Mouse (Mus musculus) urinary bladder, postnatal 25 days (tissue): ENCODE measurements around the gene Ankrd63.

Experiments
- DNase-seq: peaks from one replicate; pipeline ENCODE4 v3.0.0; 2022; ENCODE audit warnings: low spot score

Ankrd63 gene

GRCm38 (mm10) chr2:118693370-118693966 lies 10.3 kb downstream of the Ankrd63 start:
- no peak for DNase-seq

DNA sequence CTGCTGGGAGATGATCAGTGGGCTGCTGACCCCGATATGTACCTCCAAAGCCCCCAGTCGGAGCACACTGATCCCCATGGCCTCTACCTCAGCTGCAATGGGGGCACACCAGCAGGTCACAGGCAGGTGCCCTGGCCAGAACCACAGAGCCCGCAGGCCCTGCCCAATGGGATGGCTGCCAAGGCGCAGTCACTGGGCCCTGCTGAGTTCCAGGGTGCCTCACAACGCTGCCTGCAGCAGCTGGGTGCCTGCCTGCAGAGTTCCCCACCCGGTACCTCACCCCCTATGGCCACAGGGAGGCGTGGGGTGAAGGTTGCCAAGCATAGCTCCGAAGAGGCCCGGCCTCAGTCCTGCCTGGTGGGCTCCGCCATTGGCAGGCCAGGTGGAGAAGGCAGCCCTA lies 13.9 kb downstream of the Ankrd63 start:
- DNase-seq: no peak

DNA sequence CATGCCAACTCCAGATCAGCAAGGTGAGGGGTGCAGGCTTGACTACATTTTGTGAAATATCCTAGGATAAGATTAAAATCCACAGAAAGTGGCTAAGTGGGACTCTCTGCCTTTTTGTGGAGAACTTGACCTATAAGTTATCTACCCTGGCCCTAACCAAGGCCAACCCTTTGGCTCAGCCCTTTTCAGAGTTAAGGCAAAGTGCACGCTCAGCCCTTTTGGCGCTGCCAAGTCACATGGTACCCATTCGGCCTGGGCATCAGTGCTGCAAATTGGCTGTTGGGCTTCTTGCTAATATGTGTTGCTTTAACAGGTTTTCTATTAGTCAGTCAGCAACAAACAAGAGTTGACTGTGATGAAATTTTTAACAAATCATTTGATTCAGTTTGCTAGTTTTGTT lies 16.0 kb downstream of the Ankrd63 start:
- DNase-seq: no peak

- DNase-seq: no peak
Measured at GRCm38 (mm10) chr2:118686693-118687092, 17.1 kb downstream of the Ankrd63 start.

- DNase-seq: no peak
Measured at GRCm38 (mm10) chr2:118685088-118685487, 18.7 kb downstream of the Ankrd63 start.

DNA sequence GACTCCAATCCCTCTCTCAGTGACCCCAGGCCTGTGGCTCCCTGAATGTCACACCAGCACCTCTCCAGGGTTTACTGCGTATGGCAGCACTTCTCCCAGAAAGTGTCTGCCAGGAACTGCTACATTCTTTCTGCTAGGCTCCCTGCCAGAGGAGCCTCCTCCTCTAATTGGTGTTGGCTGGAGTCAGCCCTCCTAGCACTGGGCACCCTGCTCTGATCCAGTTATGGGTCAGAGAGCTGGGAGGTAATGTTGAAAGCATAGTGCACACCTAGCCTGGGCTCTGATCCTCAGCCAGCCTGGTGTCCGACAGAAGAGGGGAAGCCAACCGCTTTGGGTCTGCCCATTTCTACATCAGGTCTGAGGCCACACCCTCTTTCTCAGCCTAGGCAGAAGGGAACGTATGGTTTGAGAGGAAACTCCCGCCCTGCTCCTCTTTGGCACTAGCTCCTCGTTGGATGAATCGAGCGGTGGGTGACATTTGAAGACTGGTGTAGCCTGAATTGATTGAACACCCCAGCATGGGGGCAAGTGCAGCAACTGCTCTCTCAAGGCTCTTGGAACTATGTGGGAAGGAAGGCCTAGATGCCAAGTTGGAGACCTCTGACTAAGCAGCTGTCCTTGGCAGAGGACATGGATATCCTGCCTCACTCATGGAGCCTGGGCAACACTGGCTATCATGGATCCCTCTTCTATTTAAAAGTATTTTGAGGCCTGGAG lies 21.1 kb downstream of the Ankrd63 start:
- DNase-seq: no peak

GRCm38 (mm10) chr2:118680926-118681325 lies 22.8 kb downstream of the Ankrd63 start:
- no peak for DNase-seq

- no peak for DNase-seq
Measured at GRCm38 (mm10) chr2:118679577-118679976, 24.2 kb downstream of the Ankrd63 start.

- DNase-seq: no peak
Measured at GRCm38 (mm10) chr2:118677817-118678216, 25.9 kb downstream of the Ankrd63 start.

DNA sequence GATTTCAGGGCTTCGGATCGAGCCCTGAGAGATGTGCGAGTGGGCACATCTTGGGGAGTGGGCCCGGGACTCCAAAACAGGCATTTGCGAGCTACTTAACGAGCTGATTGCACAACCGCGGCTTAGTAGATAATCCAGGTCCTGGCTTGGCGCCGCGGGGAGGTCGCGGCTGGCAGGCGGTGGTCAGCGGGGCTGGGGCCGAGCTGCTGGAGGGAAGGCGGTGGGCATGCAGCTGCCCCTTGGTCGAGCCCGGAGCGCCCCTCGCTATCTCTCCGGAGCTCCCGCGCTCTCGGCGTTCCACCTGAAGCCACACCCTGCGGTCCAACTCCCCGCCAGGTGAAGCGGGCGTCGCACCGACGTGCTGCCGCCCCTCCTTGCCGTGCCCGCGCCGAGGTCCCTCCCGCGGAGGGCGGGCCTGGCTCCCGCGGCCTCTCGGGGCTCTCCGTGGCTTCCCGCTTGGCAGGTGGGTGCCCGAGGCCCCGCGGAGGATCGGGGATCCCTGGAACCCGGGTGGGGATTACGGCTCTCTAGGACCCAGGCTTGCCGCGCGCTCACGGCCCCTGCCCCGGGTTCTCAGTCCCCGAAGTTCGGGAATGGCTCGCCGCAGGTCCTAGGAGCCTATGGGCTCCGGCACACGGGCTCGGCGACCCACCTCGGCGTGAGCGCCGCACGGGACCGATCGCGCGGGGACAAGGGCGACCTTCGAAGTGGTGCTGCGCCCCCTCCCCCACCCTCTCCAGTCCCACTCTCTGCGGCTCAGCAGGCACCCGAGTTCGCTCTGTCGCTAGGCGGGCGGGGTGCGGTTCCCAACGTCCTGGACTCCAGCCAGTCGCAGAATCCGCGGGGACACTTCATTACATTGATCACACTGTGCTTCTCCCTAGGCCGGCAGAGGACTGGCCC lies 26.7 kb downstream of the Ankrd63 start:
- peak; percentile 49 for DNase-seq

GRCm38 (mm10) chr2:118674500-118674899 lies 29.3 kb downstream of the Ankrd63 start:
- no peak for DNase-seq

- DNase-seq: no peak
Measured at GRCm38 (mm10) chr2:118673686-118674465, 29.9 kb downstream of the Ankrd63 start.

DNA sequence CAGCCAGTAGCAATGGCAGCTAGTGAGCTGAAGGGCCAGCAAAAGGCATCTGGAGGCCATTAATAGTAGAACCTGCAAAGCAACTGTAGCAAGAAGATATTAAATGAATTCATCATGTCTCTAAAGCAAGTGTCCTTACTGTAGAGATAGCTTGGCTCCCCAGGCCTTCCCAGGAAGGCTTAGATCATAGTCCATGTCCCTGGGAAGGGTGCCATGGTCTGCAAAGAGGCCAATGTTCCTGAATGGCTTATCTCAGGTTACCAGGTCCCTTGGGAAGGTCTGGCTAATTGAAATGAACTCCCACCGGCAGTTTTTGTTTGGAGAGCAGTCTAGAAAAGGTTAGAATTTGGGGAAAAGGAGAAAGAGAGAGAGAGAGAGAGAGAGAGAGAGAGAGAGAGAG lies 32.0 kb downstream of the Ankrd63 start:
- DNase-seq: no peak

DNA sequence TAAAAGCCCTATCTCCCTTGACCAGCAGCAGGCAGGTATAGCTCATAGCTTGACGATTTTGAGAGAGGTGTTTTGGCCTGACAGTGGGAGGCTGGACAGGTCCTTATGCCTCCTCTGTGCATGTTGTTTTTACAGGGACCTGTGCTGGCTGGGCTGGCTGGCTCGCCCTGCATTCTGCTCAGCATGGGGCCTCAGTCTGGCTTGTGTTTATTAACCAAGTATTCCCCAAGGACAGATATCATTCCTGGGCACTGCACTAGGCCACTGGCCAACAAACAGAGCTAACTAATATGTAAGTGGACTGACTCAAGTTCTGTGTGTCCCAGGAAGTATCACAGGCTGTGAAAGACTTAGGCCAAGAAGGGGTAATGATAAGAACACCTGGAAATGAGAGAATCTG lies 34.0 kb downstream of the Ankrd63 start:
- no peak for DNase-seq

- DNase-seq: no peak
Measured at GRCm38 (mm10) chr2:118669245-118669644, 34.5 kb downstream of the Ankrd63 start.

DNA sequence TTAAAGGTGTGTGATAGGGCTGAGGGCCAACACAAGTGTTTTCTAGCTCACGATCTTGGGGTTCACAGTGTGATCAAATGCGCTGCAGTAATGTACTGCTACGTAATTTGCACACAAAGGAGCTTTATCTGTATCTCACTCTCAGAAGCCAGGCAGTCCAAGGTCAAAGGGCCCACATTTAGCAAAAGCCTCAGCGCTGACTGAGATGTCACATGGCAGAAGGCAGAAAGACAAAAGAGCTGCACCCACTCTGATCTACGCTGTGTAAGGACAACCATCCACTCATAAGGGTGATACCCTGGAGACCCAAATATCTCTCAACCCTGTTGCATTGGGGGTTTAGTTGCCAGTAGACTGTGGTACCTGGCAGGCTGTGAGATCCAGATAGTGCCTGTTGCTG lies 36.6 kb downstream of the Ankrd63 start:
- DNase-seq: no peak

DNA sequence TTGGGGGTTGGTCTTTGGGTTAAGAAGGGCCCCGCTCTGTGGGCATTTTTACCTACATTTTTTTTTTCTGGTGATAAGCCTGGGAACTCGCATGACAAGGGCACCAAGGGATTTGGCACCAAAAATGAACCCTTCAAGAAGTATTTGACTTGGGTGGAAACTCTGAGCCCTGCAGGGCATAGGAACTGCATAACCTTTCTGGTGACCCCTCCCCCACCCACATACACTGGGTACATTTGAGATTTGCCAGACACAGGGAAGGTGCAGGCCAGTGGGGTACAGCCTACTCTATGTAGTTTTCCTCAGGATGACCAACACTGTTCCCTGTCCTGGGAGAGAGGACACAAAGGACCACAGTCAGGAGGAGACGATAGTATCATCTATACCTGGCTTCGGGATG lies 38.1 kb downstream of the Ankrd63 start:
- DNase-seq: no peak

- DNase-seq: no peak
Measured at GRCm38 (mm10) chr2:118664975-118665516, 38.7 kb downstream of the Ankrd63 start.

- DNase-seq: peak; percentile 60
Measured at GRCm38 (mm10) chr2:118663804-118664766, 39.7 kb downstream of the Ankrd63 start.
